Mouse (Mus musculus): ENCODE results near the gene Prpsap1. TPM values are rescaled to one million over a fixed set of nuclear protein-coding genes. Genes with fewer than 3 reads are reported as not detected.

The Prpsap1 gene
- polyA plus RNA-seq, 1 experiment from 2014 or later: 45.1 TPM

GRCm38 (mm10) chr11:116513531-116514038 is 19.6 kb upstream of the Prpsap1 start:
- no peak overlapping the region for H3K27ac ChIP-seq (replicated peaks)
- no peak overlapping the region for H3K9ac ChIP-seq
- H3K4me2 ChIP-seq: no peak overlapping the region
- H3K4me1 ChIP-seq (replicated peaks): peaks cover 24% of the 10 kb centered on the region
- no peak for ATAC-seq (ENCODE audit: insufficient read depth)
- no peaks in the 10 kb centered on the region for H3K36me3 ChIP-seq (replicated peaks)
- 73% methylated on average over 4 of the region's 4 CpGs for WGBS (ENCODE audit: insufficient replicate concordance)
- no peaks in the 10 kb centered on the region for H3K9me3 ChIP-seq (replicated peaks)
- H3K4me3 ChIP-seq (replicated peaks): no peak overlapping the region
- peaks cover 23% of the 10 kb centered on the region for H3K27me3 ChIP-seq

DNA sequence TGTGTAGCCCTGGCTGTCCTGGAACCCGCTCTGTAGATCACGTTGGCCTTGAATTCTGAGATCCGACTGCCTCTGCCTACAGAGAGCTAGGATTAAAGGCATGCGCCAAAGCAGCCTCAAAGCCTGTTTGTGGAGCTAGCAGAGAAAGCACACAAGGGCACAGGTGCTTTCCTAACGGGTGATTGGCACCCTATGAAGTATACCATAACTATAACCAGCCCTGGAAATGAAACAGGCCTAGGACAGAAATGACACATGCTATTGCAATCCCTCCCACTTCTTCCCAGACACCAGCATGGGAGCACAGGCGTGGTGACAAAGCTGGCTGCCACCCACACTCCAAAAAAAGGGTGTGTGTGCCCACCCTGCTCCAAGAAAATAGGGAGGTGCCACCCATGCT is 19.0 kb upstream of the Prpsap1 start:
- H3K9me3 ChIP-seq (replicated peaks): no peaks in the 10 kb centered on the region
- H3K36me3 ChIP-seq (replicated peaks): no peaks in the 10 kb centered on the region
- no peak overlapping the region for H3K27ac ChIP-seq (replicated peaks)
- WGBS (ENCODE audit: insufficient replicate concordance): 72% methylated on average over 6 of the region's 6 CpGs
- H3K27me3 ChIP-seq: peaks cover 17% of the 10 kb centered on the region
- peaks cover 20% of the 10 kb centered on the region for H3K4me1 ChIP-seq (replicated peaks)
- no peak for ATAC-seq (ENCODE audit: insufficient read depth)
- no peak overlapping the region for H3K4me3 ChIP-seq (replicated peaks)
- no peak overlapping the region for H3K9ac ChIP-seq
- H3K4me2 ChIP-seq: no peak overlapping the region

DNA sequence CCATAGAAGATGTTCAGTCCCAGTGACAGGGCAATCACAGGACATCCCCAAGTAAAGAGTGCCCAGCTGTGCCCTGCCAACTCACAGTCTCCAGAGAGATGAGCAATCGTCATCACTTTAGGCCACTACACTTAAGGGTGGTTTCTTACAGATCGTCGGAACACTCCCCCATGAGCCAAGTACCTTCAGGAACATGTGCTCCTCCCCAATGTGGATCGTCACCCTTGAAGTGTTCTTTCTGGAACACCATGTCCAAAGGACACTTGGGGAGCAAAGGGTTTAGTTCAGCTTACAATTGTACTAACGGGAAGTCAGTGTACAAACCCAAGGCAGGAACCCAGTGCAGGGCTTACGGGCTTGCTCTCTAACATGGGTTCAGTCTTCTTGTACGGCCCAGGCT is 18.2 kb upstream of the Prpsap1 start:
- WGBS (ENCODE audit: insufficient replicate concordance): 77% methylated on average over 7 of the region's 7 CpGs

DNA sequence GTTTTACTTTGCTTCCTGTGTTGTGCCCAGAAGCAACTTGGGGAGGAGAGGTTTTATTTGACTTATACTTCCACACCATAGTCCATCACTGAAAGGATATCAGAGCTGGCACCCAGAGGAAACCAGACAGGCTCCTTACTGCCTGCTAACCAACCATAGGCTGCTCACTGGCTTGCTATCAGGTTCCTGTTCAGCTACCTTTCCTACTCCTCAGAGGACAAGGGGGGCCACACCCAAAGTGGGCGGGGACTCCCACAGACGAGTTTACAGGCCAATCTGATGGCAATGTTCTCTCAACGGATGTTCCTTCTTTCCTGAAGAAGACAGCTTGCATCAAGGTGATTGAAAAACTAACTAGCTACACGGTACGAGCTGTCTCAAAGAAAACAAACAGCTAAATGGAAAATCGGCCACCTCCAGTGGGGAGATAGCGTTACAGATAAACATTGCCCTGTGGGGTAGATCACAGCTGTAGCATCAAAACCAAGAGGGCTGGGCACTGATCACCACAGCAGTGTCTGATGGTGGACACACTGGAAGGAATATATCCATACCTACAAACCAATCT is 17.4 kb upstream of the Prpsap1 start:
- Histone ChIP-seq H3K27ac (replicated peaks) (peak overlapping the region; percentile 59; the same call in 1 of the 2 replicates), H3K36me3 (replicated peaks) (no peaks in the 10 kb centered on the region), H3K4me1 (replicated peaks) (peaks cover 34% of the 10 kb centered on the region), H3K4me3 (replicated peaks) (no peak overlapping the region), H3K9me3 (replicated peaks) (no peaks in the 10 kb centered on the region), H3K27me3 (peaks cover 9% of the 10 kb centered on the region; the same call in 1 of the 2 replicates), H3K4me2 (peak overlapping the region; percentile 27), H3K9ac (no peak overlapping the region)
- ATAC-seq (ENCODE audit: insufficient read depth): 0 out of 2 replicates have a peak, but pooled peaks have one; percentile 30
- 37% methylated on average over 7 of the region's 7 CpGs for WGBS (ENCODE audit: insufficient replicate concordance)

More for the DNA sequence above, 18.2 kb upstream of the Prpsap1 start:
- ATAC-seq (ENCODE audit: insufficient read depth): no peak
- no peaks in the 10 kb centered on the region for H3K36me3 ChIP-seq (replicated peaks)
- no peak overlapping the region for H3K4me3 ChIP-seq (replicated peaks)
- H3K9ac ChIP-seq: no peak overlapping the region
- peaks cover 26% of the 10 kb centered on the region for H3K4me1 ChIP-seq (replicated peaks)
- peaks cover 13% of the 10 kb centered on the region; the same call in 1 of the 2 replicates for H3K27me3 ChIP-seq
- no peak overlapping the region for H3K4me2 ChIP-seq
- no peak overlapping the region for H3K27ac ChIP-seq (replicated peaks)
- no peaks in the 10 kb centered on the region for H3K9me3 ChIP-seq (replicated peaks)

DNA sequence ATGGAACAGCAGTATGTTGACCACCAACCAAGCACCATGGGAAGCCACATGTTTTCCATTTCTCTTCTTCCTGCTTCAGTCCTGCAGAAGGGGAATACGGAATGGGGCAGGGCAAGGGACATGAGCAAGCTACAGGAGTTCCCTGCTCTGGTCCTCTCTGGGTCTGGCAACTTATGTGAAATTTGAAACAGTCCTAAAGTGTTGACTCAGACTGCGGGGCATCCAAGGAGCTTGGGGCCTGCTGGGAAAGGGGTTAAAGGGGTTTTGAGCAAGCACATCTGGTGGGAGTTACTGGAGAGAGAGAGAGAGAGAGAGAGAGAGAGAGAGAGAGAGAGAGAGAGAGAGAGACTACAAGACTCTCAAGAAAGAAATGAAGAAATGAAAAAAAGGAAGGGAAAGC is 14.7 kb upstream of the Prpsap1 start:
- Histone ChIP-seq H3K27ac (replicated peaks) (no peak overlapping the region), H3K27me3 (no peaks in the 10 kb centered on the region), H3K4me1 (replicated peaks) (peaks cover 48% of the 10 kb centered on the region), H3K4me2 (no peak overlapping the region), H3K9ac (no peak overlapping the region), H3K9me3 (replicated peaks) (no peaks in the 10 kb centered on the region), H3K4me3 (replicated peaks) (no peak overlapping the region), H3K36me3 (replicated peaks) (no peaks in the 10 kb centered on the region)
- 81% methylated on average over 2 of the region's 2 CpGs for WGBS (ENCODE audit: insufficient replicate concordance)
- no peak for ATAC-seq (ENCODE audit: insufficient read depth)

DNA sequence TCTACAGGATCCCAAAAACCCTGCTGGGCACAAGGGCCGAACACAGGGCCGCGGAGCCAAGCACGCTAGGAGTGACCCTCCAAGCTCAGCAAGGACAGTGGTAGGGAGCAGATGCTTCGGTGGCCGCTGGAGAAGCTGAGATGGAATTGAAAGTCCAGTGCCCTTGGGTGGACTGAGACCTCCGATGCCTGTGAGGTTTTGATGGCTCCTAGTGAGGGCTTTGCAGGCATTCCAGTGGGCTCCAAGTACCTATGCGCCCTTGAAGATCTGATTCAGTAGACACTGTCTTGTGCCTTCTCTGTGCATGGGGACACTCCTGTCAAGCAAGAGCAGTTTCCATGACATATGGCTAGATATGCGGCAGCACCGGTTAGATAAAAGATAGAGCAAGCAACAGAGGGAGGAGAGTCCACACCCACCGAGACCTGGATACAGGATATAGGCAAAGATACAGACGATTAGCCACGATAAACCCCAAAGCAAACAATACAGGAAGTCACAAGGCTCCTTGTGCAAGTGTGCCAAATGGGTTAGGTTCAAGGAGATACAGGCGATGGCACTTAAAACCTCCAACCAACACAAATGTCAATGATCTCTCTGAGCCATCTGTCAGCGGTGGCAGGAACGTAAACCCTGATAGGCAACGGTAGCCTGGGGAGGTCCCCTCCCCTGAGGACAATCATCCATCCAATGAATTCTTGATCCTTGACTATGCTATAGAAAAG is 12.3 kb upstream of the Prpsap1 start:
- peak overlapping the region; percentile 91 for H3K27ac ChIP-seq (replicated peaks)
- H3K4me2 ChIP-seq: peak overlapping the region; percentile 53

DNA sequence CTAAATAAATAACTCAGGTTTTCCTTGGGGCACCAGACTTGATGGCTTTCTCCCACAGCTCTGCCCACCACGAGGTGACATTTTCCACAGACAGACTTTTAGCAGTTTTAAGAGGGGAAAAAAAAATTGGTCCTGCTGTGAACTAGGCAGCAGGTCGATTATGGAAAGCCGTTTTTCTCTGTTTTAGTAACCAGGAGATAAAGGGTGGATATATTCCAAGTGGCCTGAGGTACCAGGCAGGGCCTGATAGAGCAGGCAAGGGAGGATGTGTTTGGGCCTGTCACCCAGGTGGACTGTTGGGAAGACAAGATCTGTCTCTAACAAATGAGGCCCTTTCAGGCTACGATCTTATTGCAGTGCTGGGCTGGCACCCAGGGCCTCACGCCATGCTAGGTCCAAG is 11.6 kb upstream of the Prpsap1 start:
- H3K27ac ChIP-seq (replicated peaks): peak overlapping the region; percentile 91
- WGBS (ENCODE audit: insufficient replicate concordance): 23% methylated on average over 5 of the region's 5 CpGs
- H3K36me3 ChIP-seq (replicated peaks): no peaks in the 10 kb centered on the region; the same call in 1 of the 2 replicates
- H3K4me1 ChIP-seq (replicated peaks): peaks cover 45% of the 10 kb centered on the region
- no peaks in the 10 kb centered on the region for H3K9me3 ChIP-seq (replicated peaks)
- 0 out of 2 replicates have a peak overlapping the region, but pooled peaks have one; percentile 19 for H3K9ac ChIP-seq
- H3K4me3 ChIP-seq (replicated peaks): no peak overlapping the region
- no peaks in the 10 kb centered on the region for H3K27me3 ChIP-seq
- ATAC-seq (ENCODE audit: insufficient read depth): peak; percentile 46
- peak overlapping the region; percentile 53 for H3K4me2 ChIP-seq

More for the DNA sequence above, 12.3 kb upstream of the Prpsap1 start:
- Histone ChIP-seq H3K4me3 (replicated peaks) (no peak overlapping the region), H3K4me1 (replicated peaks) (peaks cover 43% of the 10 kb centered on the region), H3K9ac (peak overlapping the region; percentile 19; the same call in 1 of the 2 replicates), H3K27me3 (no peaks in the 10 kb centered on the region), H3K36me3 (replicated peaks) (no peaks in the 10 kb centered on the region; the same call in 1 of the 2 replicates), H3K9me3 (replicated peaks) (no peaks in the 10 kb centered on the region)
- ATAC-seq (ENCODE audit: insufficient read depth): peak; percentile 90
- 39% methylated on average over 17 of the region's 17 CpGs for WGBS (ENCODE audit: insufficient replicate concordance)

DNA sequence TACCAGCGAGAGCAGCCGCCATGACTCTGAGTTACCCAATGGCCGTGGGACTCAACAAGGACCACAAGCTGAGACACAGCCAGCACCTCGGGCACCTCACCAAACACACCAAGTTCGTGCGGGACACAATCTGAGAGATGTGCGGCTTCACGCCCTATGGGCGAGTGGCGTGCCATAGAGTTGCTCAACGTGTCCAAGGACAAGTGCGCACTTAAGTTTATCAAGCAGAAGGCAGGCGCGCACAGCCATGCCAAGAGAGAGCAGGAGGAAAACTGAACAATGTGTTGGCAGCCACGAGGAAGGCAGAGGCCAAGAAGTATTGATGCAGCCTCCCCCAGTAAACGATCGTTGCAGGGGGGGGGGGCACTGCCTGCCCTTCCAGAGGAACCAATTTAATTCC is 10.5 kb upstream of the Prpsap1 start:
- Histone ChIP-seq H3K36me3 (replicated peaks) (no peaks in the 10 kb centered on the region; the same call in 1 of the 2 replicates), H3K4me1 (replicated peaks) (peaks cover 48% of the 10 kb centered on the region), H3K27me3 (no peaks in the 10 kb centered on the region), H3K4me2 (no peak overlapping the region), H3K9ac (no peak overlapping the region), H3K27ac (replicated peaks) (peak overlapping the region; percentile 91; the same call in 1 of the 2 replicates), H3K4me3 (replicated peaks) (no peak overlapping the region), H3K9me3 (replicated peaks) (no peaks in the 10 kb centered on the region)
- ATAC-seq (ENCODE audit: insufficient read depth): no peak
- WGBS (ENCODE audit: insufficient replicate concordance): 85% methylated on average over 17 of the region's 17 CpGs

GRCm38 (mm10) chr11:116501005-116501746 is 7.2 kb upstream of the Prpsap1 start:
- no peak overlapping the region for H3K4me3 ChIP-seq (replicated peaks)
- peak overlapping the region; percentile 20; the same call in 1 of the 2 replicates for H3K27ac ChIP-seq (replicated peaks)
- no peaks in the 10 kb centered on the region for H3K9me3 ChIP-seq (replicated peaks)
- ATAC-seq (ENCODE audit: insufficient read depth): 0 out of 2 replicates have a peak, but pooled peaks have one; percentile 11
- H3K9ac ChIP-seq: no peak overlapping the region
- no peaks in the 10 kb centered on the region; the same call in 1 of the 2 replicates for H3K36me3 ChIP-seq (replicated peaks)
- H3K4me2 ChIP-seq: no peak overlapping the region
- H3K27me3 ChIP-seq: no peaks in the 10 kb centered on the region
- peaks cover 35% of the 10 kb centered on the region for H3K4me1 ChIP-seq (replicated peaks)
- WGBS (ENCODE audit: insufficient replicate concordance): 21% methylated on average over 7 of the region's 7 CpGs

GRCm38 (mm10) chr11:116499018-116499417 is 5.0 kb upstream of the Prpsap1 start:
- ATAC-seq (ENCODE audit: insufficient read depth): no peak

More at GRCm38 (mm10) chr11:116499018-116499417, 5.0 kb upstream of the Prpsap1 start:
- no peaks in the 10 kb centered on the region; the same call in 1 of the 2 replicates for H3K36me3 ChIP-seq (replicated peaks)
- H3K4me3 ChIP-seq (replicated peaks): no peak overlapping the region
- H3K9ac ChIP-seq: no peak overlapping the region
- no peaks in the 10 kb centered on the region for H3K9me3 ChIP-seq (replicated peaks)
- H3K27me3 ChIP-seq: no peaks in the 10 kb centered on the region
- 46% methylated on average over 6 of the region's 6 CpGs for WGBS (ENCODE audit: insufficient replicate concordance)
- no peak overlapping the region for H3K27ac ChIP-seq (replicated peaks)
- peak overlapping the region; percentile 48 for H3K4me2 ChIP-seq
- H3K4me1 ChIP-seq (replicated peaks): peaks cover 19% of the 10 kb centered on the region

Data from liver, embryonic 15.5 days (tissue).